Mouse (Mus musculus) liver, embryonic 14.5 days (tissue): ENCODE measurements around the gene Nup210. TPM values are rescaled to one million over a fixed set of nuclear protein-coding genes. Genes with fewer than 3 reads are reported as not detected.
"Not testable (repeated sequence)": the region's sequence is repeated elsewhere in the genome, so short reads cannot be mapped to it uniquely, and the experiment has no call there.

Source experiments
- ATAC-seq: fragments of 200-750 bp; cut with Nextera tagmentation; 2 replicates; pipeline ENCODE4 v1.8.0; 2017; ENCODE audit warnings: moderate number of reproducible peaks, mild to moderate bottlenecking, moderate library complexity; ENCODE audit not compliant: insufficient read depth
- DNase-seq, 3 experiments: peaks; one replicate each; pipeline ENCODE4 v3.0.0-alpha.2; 2012 to 2013; ENCODE audit warnings: low read depth in 3 of 3, low spot score in 3 of 3
- H3K27ac ChIP-seq: fragments of 300-500 bp; sonication (generic); 2 replicates; pipeline ENCODE4 v1.5.1; 2014; ENCODE audit warnings: moderate library complexity, mild to moderate bottlenecking, control low read depth, inconsistent platforms
- H3K27me3 ChIP-seq: fragments of 300-500 bp; sonication (generic); 2 replicates; pipeline ENCODE4 v1.6.1; 2014; ENCODE audit warnings: mild to moderate bottlenecking, low read length, moderate library complexity; ENCODE audit not compliant: control insufficient read depth, insufficient read depth
- H3K36me3 ChIP-seq: fragments of 300-500 bp; sonication (generic); replicated peaks from 2 replicates; pipeline ENCODE4 v1.6.1; 2014; ENCODE audit warnings: low read depth; ENCODE audit not compliant: control insufficient read depth, insufficient read depth
- H3K4me1 ChIP-seq, 2 experiments: fragments of 200-500 bp in 1 of 2; fragments of 300-500 bp in 1 of 2; sonication (generic) in 1 of 2; replicated peaks; 2 replicates each; pipeline ENCODE4 v1.6.1; 2012 to 2014; ENCODE audit warnings: antibody characterized with exemption in 1 of 2, inconsistent platforms in 1 of 2, low read length in 1 of 2; ENCODE audit not compliant: control insufficient read depth in 2 of 2, insufficient read depth in 2 of 2
- H3K4me2 ChIP-seq: fragments of 300-500 bp; sonication (generic); 2 replicates; pipeline ENCODE4 v1.6.1; 2014; ENCODE audit warnings: low read depth, mild to moderate bottlenecking, control low read depth, moderate library complexity
- H3K4me3 ChIP-seq, 2 experiments: fragments of 200-500 bp in 1 of 2; fragments of 300-500 bp in 1 of 2; sonication (generic) in 1 of 2; 2 replicates each; pipeline ENCODE4 v1.5.1; 2012 to 2014; ENCODE audit warnings: low read depth in 2 of 2, low read length in 2 of 2, mild to moderate bottlenecking in 2 of 2, control low read depth in 1 of 2, inconsistent platforms in 1 of 2, moderate library complexity in 1 of 2; ENCODE audit not compliant: insufficient read depth in 1 of 2
- H3K9ac ChIP-seq: fragments of 300-500 bp; sonication (generic); replicated peaks from 2 replicates; pipeline ENCODE4 v1.6.1; 2014; ENCODE audit warnings: mild to moderate bottlenecking, control low read depth, moderate library complexity
- H3K9me3 ChIP-seq: fragments of 300-500 bp; sonication (generic); 2 replicates; pipeline ENCODE4 v1.6.1; 2016; ENCODE audit warnings: low read length, mixed read lengths; ENCODE audit not compliant: control insufficient read depth
- CTCF ChIP-seq: IDR thresholded peaks from 2 replicates; pipeline ENCODE4 v1.5.1; 2016; ENCODE audit warnings: antibody characterized with exemption, low read depth, control low read depth
- EP300 ChIP-seq: IDR thresholded peaks from 2 replicates; pipeline ENCODE4 v1.6.1; 2016; ENCODE audit warnings: antibody characterized with exemption, low read depth
- WGBS: fragments of 180-500 bp; shearing (Covaris S2); extraction: QIAGEN DNeasy Blood & Tissue Kit; methylation state at CpG from one replicate; pipeline ENCODE4 v1.1.7; 2014; ENCODE audit not compliant: insufficient replicate concordance; 5-methylcytosine and 5-hydroxymethylcytosine counted together
- polyA plus RNA-seq, 2 experiments: library from polyadenylated mRNA; depleted of rRNA in 1 of 2; stranded (reverse) in 1 of 2; unstranded in 1 of 2; fragments of >200 nt; fragmentation: Nextera tagmentation in 1 of 2; extraction: Ambion mirVana in 1 of 2; gene quantifications; 2 replicates each; pipeline versions ENCODE4 v1.2.1 to v1.2.3; 2012 to 2014

Gene Nup210
- polyA plus RNA-seq, 2 experiments, result 32.4 to 35.1 TPM

- no peaks in the 10 kb centered on the region for H3K27me3 ChIP-seq
- TF ChIP-seq CTCF, result no peak
- TF ChIP-seq EP300, result no peak
- no peaks in the 10 kb centered on the region for H3K9me3 ChIP-seq
- no peak overlapping the region for H3K9ac ChIP-seq
- ATAC-seq, result no peak
- H3K27ac ChIP-seq, result no peak overlapping the region
- peaks cover 39 to 56% of the 10 kb centered on the region in 2 experiments for H3K4me1 ChIP-seq
- 68% methylated on average over 3 of the region's 3 CpGs for WGBS
- no peak overlapping the region for H3K4me2 ChIP-seq
- no peak overlapping the region for H3K4me3 ChIP-seq
- H3K36me3 ChIP-seq, result peaks cover 15% of the 10 kb centered on the region
- DNase-seq, result no peak
These were observed 8.2 kb downstream of the Nup210 start for GRCm38 (mm10) chr6:91108301-91108916.

GRCm38 (mm10) chr6:91105400-91106129 is 11.1 kb downstream of the Nup210 start:
- ATAC-seq, result peak; percentile 66
- Histone ChIP-seq H3K4me3 (no peak overlapping the region), H3K9ac (no peak overlapping the region), H3K27ac (no peak overlapping the region), H3K9me3 (no peaks in the 10 kb centered on the region), H3K4me2 (no peak overlapping the region), H3K36me3 (peaks cover 12% of the 10 kb centered on the region), H3K4me1 (peaks cover 18 to 35% of the 10 kb centered on the region in 2 experiments), H3K27me3 (no peaks in the 10 kb centered on the region)
- no peak for DNase-seq
- TF ChIP-seq CTCF (peak; percentile 64), EP300 (no peak)
- 50% methylated on average over 2 of the region's 2 CpGs for WGBS

GRCm38 (mm10) chr6:91104765-91105399 is 11.7 kb downstream of the Nup210 start:
- no peaks in the 10 kb centered on the region for H3K27me3 ChIP-seq
- 60% methylated on average over 3 of the region's 3 CpGs for WGBS
- DNase-seq (peak in 2 of 3 experiments; percentile 33 to 61), ATAC-seq (peak; percentile 34; the same call in 1 of the 2 replicates)
- peaks cover 17 to 32% of the 10 kb centered on the region in 2 experiments for H3K4me1 ChIP-seq
- no peaks in the 10 kb centered on the region for H3K9me3 ChIP-seq
- TF ChIP-seq EP300 (no peak), CTCF (no peak)
- H3K4me2 ChIP-seq, result no peak overlapping the region
- peak overlapping the region; percentile 33 for H3K27ac ChIP-seq
- H3K4me3 ChIP-seq, result no peak overlapping the region
- H3K9ac ChIP-seq, result no peak overlapping the region
- peaks cover 19% of the 10 kb centered on the region for H3K36me3 ChIP-seq

- ATAC-seq, H3K9ac ChIP-seq, DNase-seq, H3K9me3 ChIP-seq, H3K4me2 ChIP-seq, H3K27me3 ChIP-seq, H3K27ac ChIP-seq, H3K4me3 ChIP-seq: not testable (repeated sequence)
- H3K36me3 ChIP-seq, result peaks cover 32% of the 10 kb centered on the region
- peaks cover 17 to 27% of the 10 kb centered on the region in 2 experiments for H3K4me1 ChIP-seq
- WGBS, result 71% methylated on average over 1 of the region's 1 CpGs
These were observed 13.2 kb downstream of the Nup210 start for GRCm38 (mm10) chr6:91103421-91103820.

GRCm38 (mm10) chr6:91100621-91101020 is 16.0 kb downstream of the Nup210 start:
- no peak overlapping the region for H3K27ac ChIP-seq
- peaks cover 52% of the 10 kb centered on the region for H3K36me3 ChIP-seq
- H3K4me2 ChIP-seq, result no peak overlapping the region
- peaks cover 14 to 19% of the 10 kb centered on the region in 2 experiments for H3K4me1 ChIP-seq
- no peak for TF ChIP-seq CTCF
- TF ChIP-seq EP300, result no peak
- H3K9me3 ChIP-seq, result no peaks in the 10 kb centered on the region
- ATAC-seq (no peak), DNase-seq (no peak)
- H3K4me3 ChIP-seq, result no peak overlapping the region
- H3K27me3 ChIP-seq, result no peaks in the 10 kb centered on the region
- no peak overlapping the region for H3K9ac ChIP-seq
- WGBS, result 79% methylated on average over 5 of the region's 5 CpGs
